Mouse (Mus musculus) lung, postnatal 14 days (tissue): ENCODE data around the gene Cemip.
"Not testable (repeated sequence)": the region's sequence is repeated elsewhere in the genome, so short reads cannot be mapped to it uniquely, and the experiment has no call there.

Source experiments
- DNase-seq: peaks from one replicate; pipeline ENCODE4 v3.0.0; 2021

Gene Cemip

DNA sequence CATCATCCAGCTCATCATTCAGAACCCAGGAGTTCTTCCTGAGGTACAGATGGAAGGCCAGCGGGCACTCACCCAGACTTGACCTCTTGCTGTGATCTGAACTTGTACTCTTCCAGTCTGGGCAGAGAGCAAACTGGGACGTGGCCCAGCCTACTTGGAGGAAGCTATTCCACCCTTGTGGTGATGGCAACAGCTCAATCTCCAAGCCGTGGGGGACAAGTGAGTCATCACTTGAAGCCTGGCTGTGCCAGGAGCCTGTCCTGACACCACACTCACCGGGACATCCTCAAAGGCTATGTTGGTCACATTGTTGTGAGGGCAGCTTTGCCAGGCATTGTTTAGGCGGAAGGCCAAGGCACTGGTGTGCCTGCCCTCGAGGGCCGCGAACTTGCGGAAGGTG lies 133.8 kb downstream of the Cemip start:
- DNase-seq: no peak

DNA sequence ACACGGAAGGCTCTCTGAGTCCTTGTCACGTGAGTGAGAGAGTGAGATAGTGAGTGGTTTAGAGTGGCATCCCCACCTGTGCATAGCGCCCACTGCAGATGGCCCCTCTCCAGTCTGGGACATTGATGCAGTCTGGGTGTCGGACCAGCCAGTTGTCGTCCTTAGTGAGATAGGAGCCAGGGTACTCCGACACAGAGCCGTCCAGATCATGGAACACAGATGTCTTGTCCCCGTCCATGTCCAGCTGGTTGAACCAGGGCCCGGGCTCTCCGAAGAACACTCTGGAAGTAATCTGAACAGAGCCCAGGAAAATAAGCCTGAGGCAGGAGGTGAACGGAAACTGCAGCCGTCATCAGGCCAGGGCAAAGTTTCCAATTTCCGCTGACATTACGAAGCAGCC lies 135.0 kb downstream of the Cemip start:
- DNase-seq: no peak

DNA sequence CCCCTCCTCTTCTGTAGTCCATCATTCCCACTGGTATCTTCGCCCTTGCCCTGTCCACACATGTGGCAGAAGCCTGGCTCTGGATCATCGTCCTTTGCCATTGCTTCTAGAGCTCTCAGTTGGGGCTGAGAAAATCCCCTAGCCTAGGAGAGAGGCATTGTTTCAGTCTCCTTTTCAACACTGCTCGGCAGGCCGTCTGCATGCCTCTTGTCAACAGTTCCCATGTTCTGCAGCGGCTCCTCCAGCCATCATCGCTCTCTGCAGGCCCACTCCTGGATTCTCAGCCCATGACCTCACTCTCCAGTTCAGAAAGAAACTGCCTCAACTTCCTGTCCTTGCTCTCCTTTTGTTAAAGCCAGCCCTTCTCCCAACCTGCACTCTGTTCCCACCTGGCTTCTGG lies 136.6 kb downstream of the Cemip start:
- DNase-seq: no peak

DNA sequence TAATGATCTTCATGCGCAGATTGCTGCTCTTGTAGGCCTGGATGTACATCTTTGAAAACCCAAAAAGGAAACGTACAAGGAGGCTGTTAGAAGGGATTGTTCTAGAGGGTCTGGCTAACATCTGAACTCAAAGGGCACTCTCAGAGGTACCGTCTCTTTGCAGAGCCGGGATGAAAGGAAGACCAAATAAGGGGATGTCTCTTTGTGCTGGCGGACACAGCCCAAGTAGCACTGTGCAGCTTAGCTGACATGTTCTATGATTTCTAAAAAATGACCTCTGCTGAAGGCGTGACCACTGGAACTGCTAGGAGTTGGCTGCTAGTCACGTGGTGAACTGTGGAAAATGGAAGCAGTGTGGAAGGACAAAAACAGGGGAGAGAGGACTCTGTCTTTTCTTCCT lies 137.6 kb downstream of the Cemip start:
- DNase-seq: no peak

DNA sequence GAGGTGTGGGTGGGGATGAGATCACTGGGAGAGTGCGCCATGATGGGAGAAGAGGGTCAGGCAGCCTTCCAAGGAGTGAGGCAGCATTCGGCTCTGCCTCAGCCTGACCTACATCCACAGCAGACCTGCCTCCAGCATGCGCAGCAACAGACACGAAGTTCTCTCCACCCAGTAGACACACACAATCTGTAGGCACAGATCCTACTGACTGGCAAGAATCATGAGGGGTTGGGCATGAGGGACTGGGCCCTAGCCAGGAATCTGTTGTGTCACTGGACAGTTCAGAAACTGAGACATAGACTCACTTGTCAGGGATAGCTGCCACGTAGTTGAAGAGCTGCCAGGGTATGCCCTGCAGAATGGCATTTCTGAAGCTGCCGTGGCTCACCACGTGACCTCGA lies 144.6 kb downstream of the Cemip start:
- no peak for DNase-seq

DNA sequence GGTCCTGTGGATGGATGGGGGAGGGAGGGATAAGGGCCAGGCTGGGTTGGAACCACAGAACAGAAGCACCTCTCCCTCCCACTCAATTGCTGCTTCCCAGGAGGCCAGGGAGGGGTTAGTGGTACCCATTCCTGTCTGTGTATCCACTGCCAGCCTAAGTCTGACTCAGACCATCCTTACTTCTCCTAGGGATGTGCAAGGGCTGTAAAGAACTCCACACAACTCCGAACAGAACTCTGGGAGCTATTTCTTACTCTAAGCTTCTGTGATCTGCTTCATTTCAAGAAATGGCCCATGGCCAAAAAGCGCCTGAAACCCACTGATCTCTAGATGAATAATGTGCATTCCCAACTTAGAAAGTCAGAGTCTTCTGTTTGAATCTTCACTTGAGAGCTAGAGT lies 146.2 kb downstream of the Cemip start:
- no peak for DNase-seq

DNA sequence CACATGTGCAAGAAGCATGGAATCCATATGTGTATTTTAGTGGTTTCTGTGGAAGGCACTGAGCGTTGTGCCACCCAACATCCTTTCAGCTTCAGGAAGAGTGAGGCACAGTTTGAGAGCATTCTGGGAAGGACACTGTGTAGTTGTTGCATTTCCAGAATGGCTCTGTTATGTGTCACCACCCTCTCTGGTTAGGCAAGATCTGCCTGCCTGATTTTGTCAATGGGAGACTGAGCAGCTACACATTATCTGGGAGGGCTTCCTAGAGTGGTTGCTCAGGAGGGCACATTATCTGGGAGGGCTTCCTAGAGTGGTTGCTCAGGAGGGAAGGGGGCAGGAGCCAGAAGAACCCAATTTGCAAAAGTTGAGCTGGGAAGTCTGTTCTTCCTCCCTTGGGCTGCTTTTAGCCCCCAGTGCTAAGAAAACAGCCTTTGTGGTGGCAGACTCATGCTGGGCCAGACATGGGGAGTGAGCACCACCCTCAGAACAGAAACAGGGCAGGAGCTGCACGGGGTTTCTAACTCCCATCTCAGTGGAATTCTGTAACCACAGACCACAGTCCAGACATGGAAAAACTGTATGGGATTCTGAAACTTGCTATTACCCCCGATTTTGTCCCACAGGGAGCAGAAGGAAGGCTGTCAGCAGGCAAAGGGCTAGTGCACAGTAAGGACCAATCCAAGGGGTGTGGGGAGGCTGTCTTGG lies 147.1 kb downstream of the Cemip start:
- DNase-seq: no peak

DNA sequence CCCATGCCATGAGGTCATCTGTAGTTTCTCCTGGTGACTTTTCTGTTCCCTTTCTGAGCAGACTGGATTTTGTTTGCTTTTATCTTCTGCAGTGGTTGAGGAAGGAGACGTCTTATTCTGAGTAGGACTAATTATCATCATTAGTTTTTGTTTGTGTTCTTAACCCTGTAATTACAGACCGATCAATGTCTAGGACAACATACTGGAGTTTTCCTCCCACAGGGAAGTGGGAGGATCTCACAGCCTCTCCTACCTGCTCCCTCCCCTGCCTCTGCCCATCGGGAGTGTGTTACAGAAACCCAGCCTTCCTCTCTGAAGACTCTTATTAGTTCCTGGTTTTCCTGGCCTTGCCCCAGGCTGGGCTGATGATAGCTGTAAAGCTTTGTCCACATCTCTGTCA lies 164.7 kb downstream of the Cemip start:
- DNase-seq: no peak

DNA sequence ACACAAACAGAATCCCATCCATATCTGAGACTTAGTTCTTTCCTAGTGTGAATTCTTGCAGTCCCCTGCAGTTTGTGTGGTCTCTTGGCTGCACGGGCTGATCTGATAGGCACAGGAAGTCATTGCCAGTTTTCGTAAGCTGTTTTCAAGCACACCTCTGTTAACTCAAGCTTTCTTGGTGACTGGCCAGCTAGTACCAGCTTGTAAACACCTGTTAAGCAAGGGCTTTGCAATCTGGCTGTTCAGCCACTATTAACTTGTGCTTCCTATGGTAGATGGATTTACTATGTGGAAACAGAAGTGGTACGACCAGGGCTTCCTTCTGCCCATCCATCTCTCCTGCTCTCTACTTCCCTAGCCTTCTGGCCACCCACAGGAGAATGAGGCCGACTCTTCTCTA lies 166.1 kb downstream of the Cemip start:
- DNase-seq: no peak

DNA sequence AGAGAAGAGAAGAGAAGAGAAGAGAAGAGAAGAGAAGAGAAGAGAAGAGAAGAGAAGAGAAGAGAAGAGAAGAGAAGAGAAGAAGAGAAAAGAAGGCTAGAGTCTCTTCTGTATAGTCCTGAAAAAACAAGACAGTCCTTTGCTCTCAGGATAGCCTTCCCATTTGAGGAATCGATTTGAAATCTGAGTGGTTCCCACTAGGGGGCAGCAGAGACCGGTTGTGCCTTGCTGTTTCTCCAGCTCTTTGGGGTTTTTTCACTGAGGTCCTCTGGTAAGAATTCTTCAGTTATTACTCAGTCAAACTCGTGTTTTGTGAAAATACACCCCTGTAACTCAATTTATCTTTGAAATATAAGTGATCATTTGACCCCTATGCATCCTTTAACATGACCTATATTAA lies 171.7 kb downstream of the Cemip start:
- DNase-seq: peak; percentile 92

DNA sequence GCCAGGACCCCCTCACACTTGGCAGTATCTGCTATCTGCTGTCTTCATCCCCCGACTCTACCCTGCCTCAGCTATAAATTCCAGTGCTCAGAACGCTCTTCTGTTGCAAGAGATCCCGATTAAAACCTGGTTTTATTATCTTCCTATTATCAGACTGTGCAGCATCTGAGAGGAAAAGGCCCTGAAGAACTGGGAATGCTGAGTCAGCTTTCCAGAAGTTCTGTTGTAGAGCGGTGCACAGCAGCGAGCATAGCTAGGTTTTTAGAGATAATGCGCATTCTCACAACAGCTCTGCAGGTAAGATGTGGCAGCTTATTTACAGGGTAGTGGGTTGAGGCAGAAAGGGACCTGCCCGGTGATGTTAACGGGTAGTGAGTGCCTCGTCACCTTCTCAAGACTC lies 172.3 kb downstream of the Cemip start:
- DNase-seq: no peak

DNA sequence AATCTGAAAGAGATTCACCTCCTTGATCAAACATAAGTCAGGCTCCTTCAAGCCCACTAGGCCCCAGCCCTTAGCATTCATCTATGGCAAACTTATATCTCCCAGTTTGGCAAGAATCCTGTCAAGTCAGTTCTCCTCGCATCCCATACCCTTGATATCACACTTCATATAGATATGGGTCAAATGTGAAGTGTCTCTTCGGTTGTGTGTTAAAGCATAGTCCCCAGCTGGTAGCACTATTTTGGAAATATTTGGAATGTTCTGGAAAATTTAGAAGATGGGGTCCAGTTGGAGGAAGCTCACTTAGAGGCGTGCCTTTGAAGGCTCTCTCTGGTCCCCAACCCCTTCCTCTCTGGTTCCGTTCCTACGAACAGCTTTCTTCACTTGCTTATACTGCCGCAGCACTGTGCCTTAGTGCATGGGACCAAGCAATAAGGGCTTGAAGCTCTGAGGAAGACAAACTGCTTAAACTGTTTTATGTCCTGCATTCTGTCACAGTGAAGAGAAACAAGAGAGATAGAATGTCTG lies 172.8 kb downstream of the Cemip start:
- DNase-seq: no peak

DNA sequence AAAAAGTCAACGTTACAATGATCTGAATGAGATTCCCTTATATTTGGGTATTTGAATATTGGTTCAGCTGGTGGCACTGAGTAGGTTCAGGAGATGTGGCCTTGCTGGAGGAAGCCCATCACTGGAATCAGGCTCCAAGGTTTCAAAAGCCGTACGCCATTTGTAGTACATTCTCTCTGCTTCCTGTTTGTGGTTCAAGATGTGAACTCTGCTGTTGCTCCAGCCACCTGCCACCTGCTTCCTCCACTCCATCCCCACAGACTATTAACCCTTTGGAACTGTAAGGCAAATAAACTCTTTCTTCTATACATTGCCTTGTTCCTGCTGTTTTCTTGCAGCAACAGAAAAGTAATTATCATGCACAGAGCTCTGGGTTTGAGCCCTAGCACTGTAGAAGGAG lies 174.4 kb downstream of the Cemip start:
- DNase-seq: no peak

DNA sequence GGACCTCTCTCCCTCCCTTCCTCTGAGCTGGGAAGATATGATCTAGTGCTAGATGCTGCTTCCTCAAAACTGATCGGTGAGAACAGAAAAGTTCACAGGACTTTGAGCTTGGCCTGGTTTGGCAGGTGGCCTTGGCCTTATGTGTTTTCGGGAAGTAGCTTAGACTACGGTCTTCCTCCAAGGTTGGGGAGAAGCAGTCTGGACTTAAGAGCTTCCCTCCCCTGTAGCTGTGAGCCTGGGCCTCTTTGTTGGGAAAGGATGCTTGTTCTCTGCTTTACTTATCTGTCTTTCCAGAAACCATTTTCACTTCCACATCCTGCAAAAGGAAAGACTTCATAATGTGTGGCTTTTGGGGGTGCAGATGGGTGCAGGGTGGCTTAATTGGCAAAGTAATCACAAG lies 181.5 kb downstream of the Cemip start:
- DNase-seq: no peak

DNA sequence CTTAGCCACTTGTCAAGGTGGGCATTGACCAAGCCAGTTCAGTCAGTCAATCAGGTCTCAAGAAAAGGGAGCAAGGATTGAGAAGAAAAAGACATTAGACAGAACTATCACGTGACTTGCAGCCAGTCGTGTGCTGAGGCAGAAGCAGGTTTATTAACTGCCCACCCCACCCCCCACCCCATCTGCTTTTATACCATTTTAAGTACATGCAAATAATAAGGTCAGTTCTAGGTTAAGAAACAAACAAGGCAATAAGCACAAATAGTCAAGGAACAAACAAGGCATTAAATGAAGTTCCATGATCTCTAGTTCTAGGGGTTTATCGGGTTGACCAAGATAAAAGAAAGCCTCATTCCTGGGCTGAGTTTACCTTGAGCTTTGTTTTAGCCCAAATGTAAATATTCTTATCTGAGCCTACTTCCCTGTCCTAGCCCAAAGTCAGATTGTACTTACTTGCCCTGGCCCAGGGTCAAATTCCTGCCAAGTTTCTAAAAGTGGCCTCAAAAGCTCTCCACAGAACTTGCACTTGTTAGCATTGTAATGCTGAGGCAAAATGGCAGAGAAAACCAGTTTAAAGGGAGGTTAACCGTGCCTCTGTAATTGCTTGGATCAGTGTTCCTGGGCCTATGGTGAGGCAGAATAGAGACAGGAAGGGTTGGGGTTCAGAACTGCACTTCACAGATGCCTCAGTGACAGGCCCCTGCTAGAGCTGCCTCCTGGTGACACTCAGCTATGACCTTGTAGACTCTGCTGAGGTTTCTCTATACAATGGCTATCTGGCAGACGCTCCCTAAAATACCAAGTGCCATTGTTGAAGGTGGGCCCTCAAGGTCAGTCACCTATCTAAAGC lies 183.8 kb downstream of the Cemip start:
- no peak for DNase-seq

DNA sequence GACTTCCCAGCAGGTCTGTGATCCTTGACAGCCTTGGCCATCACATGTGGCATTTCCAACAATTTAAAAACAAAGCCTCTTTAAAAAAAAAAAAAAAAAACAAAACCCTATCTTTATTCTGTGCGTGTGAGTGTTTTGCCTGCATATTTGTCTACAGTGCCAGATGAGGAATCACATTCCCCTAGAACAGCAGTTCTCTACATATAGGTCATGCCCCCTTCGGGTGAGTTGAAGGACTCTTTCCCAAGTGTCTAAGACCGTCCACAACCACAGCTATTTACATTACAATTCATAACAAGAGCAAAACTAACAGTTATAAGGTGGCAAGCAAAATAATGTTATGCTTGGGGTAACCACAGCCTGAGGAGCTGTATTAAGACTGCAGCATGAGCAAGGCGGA lies 184.9 kb downstream of the Cemip start:
- DNase-seq: no peak

DNA sequence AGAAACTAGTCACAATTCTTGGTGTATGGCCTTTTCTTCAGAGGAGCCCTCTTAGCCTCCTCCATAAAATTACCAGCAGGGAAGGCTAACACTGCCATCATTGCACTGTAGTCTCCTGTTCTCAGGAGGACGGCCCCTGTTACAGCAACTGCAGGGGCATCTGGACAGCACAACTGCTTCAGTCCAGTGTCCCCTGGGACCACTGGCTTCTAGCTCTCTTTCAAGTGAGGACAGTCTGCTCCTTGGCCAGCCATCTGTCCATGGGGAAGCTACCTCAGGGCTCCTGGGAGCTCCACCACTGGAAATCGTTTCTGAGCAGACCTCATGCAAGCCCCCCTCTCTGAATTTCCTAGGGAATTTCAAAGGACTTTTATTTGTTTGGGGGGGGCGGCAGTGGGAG lies 185.8 kb downstream of the Cemip start:
- no peak for DNase-seq

DNA sequence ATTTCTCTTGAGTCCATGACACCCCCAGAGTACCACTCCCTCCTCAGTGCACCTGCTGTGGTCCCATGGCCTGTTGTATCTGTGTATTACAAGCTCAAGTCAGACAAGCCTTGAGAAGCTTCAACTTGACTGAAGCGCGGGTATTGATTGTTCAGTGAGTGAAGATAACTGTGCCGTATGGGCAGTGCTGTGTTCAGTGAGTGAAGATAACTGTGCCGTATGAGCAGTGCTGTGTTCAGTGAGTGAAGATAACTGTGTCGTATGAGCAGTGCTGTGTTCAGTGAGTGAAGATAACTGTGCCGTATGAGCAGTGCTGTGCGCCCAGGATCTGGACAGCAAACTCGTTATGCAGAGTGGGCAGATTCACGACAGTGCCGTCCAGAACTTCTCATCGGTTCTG lies 188.0 kb downstream of the Cemip start:
- no peak for DNase-seq

DNA sequence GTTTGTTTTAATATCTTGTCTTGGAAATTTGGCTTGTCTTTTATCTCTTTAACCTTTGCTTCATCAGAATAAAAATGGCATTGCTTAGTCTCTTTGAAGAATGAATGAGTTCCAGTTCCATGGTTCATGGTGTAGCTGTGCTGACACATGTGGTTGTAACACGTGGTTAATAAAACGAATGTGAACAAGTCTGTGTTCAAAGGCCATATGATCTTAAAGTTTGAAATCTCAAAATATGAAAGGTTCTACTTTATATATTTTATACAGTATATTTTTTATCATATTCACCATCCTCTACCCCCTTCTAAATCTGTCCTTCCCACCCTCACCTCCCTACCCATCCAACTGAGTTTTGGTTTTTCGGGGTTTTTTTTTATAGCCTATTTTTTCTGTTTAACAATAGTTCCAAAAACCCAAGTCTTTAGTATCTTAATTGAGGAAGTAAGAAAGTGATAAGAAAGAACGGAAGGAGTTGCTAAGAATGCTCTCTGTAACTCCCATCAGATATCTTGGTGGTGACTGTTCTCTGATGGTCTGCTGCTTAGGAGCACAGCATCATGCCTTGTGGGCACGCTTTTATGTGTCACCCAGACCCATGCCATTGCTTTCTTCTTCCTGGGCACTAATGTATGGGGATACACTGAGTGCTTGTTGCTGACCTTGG lies 190.1 kb downstream of the Cemip start:
- no peak for DNase-seq

DNA sequence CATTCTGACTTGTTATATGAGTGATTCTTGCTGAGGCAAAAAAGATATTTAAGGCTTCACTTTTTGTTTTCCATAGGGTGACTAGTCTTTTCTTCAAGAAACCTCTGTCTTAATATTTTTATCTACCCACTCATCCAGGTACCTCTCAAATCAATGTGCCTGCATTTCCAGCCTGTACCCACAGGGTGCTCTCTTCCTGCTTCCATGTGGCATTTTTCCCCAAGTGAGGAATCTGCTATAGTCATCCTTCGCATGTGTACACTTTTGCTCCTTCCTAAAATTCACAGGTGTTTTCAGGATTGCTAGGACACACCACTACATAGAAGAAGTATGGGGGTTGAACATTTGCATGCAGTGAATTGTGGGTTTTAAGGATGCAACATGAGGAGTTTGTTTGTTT lies 192.0 kb downstream of the Cemip start:
- no peak for DNase-seq

DNA sequence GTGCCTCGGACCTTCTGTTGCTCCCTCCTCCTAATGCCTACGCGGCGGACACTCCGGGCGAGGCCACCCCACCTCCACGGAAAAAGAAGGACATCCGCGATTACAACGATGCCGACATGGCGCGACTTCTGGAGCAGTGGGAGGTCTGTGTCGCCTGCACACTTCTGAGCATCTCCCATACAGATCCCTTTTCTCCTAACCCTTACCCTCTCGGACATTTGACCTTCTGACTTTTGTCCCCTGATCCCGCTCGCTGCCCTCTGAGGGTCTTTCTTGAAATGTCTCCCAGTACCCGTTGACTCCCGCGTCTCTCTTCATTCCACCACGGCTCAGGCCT lies 194.0 kb downstream of the Cemip start:
- no peak for DNase-seq

DNA sequence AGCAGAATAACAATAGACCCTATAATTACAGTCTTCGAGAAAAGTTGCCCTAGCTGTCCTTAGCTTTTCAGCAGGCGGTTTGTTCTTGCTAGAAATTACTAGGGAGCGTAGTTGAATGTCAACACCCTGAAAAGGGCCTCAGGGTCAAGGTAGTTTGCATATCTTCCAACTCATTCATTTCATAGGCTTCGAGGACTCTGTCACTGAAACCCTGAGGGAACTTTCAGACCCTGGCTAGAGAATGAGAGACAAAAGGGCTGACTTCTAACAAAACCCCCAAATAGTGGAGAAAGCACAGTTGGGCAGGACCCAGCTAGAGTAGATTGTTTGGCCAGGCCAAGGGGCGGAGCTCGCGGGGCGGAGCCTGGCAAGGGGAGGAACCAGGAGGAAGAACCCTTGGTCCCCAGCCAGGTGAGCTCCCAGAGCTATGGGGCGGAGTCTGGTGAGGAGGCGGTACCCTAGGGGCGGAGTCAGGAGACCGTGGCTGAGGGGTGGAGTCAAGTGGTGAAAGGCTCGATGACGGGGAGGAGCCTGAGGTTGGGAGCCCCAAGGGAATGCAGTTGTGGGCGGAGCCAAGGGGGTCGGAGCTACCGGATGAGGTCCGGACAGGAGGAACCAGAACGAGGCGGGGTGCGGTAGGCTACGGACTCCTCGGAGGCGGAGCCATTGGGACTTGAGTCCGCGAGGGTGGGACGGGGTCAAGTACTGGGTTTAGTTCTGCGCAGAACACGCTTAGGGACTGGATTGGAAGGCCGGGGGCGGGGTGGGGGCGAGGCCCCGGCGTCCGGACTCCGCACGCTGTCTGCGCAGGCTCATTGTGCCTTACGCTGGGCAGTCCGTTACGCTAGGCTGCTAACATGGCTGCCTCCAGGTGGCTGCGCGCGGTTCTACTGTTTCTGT lies 194.6 kb downstream of the Cemip start:
- peak; percentile 100 for DNase-seq

DNA sequence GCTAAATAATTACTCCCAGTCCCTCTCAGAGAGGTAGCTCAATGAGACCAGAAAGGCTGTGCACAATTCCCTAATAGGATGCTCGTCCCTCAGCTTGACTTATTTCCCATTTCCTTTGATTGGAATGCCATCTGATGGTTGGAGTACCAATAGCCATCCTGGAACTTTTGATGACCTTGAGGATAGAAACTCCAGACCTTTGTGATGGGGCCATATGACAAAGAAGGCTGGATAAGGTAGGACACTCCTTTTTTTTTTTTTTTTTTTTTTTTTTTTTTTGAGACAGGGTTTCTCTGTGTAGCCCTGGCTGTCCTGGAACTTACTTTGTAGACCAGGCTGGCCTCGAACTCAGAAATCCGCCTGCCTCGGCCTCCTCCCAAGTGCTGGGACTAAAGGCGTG lies 196.4 kb downstream of the Cemip start:
- DNase-seq: not testable (repeated sequence)
